Mouse (Mus musculus): ENCODE data around the gene Sf3b4.

The Sf3b4 gene

GRCm38 (mm10) chr3:96220131-96220764, 48.1 kb downstream of the Sf3b4 start:
- WGBS, result under 1% methylated on average over 34 of the region's 47 CpGs

GRCm38 (mm10) chr3:96220765-96221639, 48.9 kb downstream of the Sf3b4 start, which contains the start of the genes Hist2h2ac and Hist2h2be:
TSS of gene Hist2h2ac (minus strand) at chr3:96220880.
TSS of gene Hist2h2be (plus strand) at chr3:96221119.
- under 1% methylated on average over 43 of the region's 43 CpGs for WGBS

DNA sequence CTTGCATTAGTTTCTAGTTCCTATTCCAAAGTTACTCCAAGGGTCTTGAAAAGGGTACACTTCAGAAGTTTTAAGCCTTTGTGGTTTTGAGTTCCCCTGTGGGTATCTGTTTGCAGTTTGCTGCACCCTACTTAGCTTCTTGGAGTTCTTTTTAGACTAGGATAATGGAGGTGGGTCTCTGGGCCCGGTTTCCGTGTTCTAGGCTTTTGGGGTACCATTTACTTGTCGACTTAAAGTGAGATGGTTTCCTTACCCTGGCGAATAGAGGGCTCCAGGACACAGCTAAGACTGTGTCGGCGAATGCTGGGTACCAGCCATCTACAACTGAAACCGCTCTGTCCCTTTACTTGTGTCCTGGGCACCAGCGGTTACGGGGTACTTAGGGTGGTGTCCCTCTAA, 49.5 kb downstream of the Sf3b4 start:
- 16% methylated on average over 9 of the region's 9 CpGs for WGBS

GRCm38 (mm10) chr3:96222774-96223173, 50.6 kb downstream of the Sf3b4 start:
- 64% methylated on average over 4 of the region's 4 CpGs for WGBS

DNA sequence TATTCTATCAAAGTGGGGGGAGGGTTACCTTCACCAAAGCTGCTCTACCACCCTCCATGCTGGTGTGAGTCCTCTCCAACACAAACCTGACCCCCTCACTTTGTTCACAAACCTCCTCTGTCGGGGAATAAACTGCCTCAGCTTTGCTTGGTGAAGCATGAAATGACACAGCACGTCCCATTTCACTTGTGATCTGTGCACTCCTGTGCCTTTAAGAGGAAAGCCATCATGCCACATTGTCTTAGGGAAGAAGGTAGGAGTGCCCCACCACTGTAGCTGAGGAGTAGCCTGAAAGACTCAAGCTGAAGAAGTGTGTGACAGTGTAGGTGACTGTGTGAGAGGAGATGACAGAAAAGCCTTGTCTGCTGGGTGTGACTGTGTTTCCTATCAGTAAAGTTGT, 53.3 kb downstream of the Sf3b4 start:
- WGBS, result 65% methylated on average over 2 of the region's 2 CpGs

All from cerebral cortex, adult 2 months (tissue).